In the genomic region with DNA sequence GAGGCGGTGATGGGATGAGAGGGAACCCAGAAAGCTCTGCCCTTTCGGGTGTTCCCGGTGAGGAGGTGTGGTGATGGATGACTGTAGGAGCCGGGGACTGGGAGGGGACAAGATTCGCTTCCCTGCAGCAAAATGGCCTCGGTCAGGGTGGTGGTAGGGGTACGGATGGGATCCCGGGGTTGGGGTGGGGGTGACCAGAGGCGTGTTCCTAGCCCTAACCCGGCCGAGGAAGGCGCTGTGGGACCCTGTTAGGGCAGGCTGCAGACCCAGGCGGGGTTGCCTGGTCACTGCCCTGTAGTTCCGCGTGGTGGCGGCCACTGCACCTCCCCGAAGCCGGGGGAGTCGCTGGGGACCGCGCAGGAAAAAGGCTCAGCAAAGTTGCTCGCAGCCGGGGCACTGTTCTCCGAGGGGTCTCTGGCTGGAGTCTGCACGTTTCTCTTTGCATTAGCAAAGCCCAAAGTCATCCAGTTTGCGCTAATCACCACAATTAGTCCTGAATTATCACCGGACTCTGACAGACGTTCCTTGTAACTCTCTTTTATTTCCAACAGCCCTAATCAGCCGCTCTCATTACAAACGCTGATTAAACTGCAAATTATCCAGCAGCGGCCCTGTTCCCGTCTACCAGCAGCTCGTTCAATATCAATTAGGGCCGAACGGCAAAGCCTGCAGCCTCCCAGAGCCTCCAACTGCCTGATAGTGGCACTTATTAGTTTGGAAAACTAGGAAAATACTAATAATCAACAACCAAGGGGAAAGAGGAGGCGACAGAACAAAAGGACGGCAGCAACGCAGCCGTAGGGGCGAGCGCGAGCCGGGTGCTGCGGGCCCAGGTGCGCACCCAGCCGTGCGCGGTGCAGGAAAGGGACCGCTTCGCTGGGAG, we compare ENCODE assay signal across 8 mouse cellular contexts.
DNase-seq lines count a peak whose midpoint lies in the region; ATAC-seq and TF ChIP-seq lines count a peak whose summit lies in the region.

No protein-coding gene starts in this region.

- H3K9me3 ChIP-seq in embryonic facial prominence, embryonic 11.5 days (replicated peaks; ENCODE audit: control insufficient read depth, low read length) = no peaks in the 10 kb centered on the region
- H3K9me3 ChIP-seq in limb, embryonic 13.5 days = no peaks in the 10 kb centered on the region
- no peaks in the 10 kb centered on the region for H3K9me3 ChIP-seq in midbrain, embryonic 15.5 days

- ATAC-seq in embryonic facial prominence, embryonic 11.5 days (replicated peaks; ENCODE audit: insufficient number of reproducible peaks, low FRiP score, low TSS enrichment, low read depth) = peak; percentile 60
- peak; percentile 48 for ATAC-seq in limb, embryonic 13.5 days (ENCODE audit: low FRiP score, low read depth)
- ATAC-seq in midbrain, embryonic 15.5 days (replicated peaks) = peak; percentile 64

- H3K36me3 ChIP-seq in embryonic facial prominence, embryonic 11.5 days (replicated peaks; ENCODE audit: control insufficient read depth, insufficient read depth, low read depth, low read length) = no peaks in the 10 kb centered on the region
- no peaks in the 10 kb centered on the region for H3K36me3 ChIP-seq in limb, embryonic 13.5 days
- H3K36me3 ChIP-seq in midbrain, embryonic 15.5 days (replicated peaks) = no peaks in the 10 kb centered on the region
- no peaks in the 10 kb centered on the region for H3K36me3 ChIP-seq in thymus, adult 2 months (ENCODE audit: control insufficient read depth, insufficient read depth, low read length)

- no peak for TF ChIP-seq POLR2A in lung, adult 2 months (IDR thresholded peaks at IDR 0.05; ENCODE audit: borderline replicate concordance, extremely low read depth, low read depth, low read length)
- no peak for TF ChIP-seq POLR2A in thymus, adult 2 months (IDR thresholded peaks at IDR 0.05; ENCODE audit: control insufficient read depth, extremely low read depth, insufficient read depth, low read length, poor library complexity)

- H3K4me2 ChIP-seq in embryonic facial prominence, embryonic 11.5 days (ENCODE audit: low read depth, low read length) = peak overlapping the region; percentile 32
- H3K4me2 ChIP-seq in limb, embryonic 13.5 days (replicated peaks) = peak overlapping the region; percentile 68
- peak overlapping the region; percentile 41 for H3K4me2 ChIP-seq in midbrain, embryonic 15.5 days

- peaks cover 50% of the 10 kb centered on the region for H3K27me3 ChIP-seq in embryonic facial prominence, embryonic 11.5 days (ENCODE audit: control insufficient read depth, insufficient read depth, low read length)
- H3K27me3 ChIP-seq in limb, embryonic 13.5 days = peaks cover 99% of the 10 kb centered on the region
- peaks cover 68% of the 10 kb centered on the region for H3K27me3 ChIP-seq in midbrain, embryonic 15.5 days (replicated peaks)
- H3K27me3 ChIP-seq in thymus, adult 2 months (ENCODE audit: control insufficient read depth, insufficient read depth, low read length) = peaks cover 19% of the 10 kb centered on the region

- H3K4me3 ChIP-seq in lung, adult 2 months (replicated peaks; ENCODE audit: extremely low read depth, low read depth, low read length) = no peak overlapping the region
- H3K4me3 ChIP-seq in embryonic facial prominence, embryonic 11.5 days (ENCODE audit: low read depth, low read length) = peak overlapping the region; percentile 25
- H3K4me3 ChIP-seq in limb, embryonic 13.5 days = peak overlapping the region; percentile 40
- H3K4me3 ChIP-seq in midbrain, embryonic 15.5 days = peak overlapping the region; percentile 8; the same call in 1 of the 2 replicates
- H3K4me3 ChIP-seq in thymus, adult 2 months (ENCODE audit: control insufficient read depth, insufficient read depth, low read length) = no peak overlapping the region

- no peak overlapping the region for H3K27ac ChIP-seq in embryonic facial prominence, embryonic 11.5 days (replicated peaks; ENCODE audit: low read depth, low read length)
- H3K27ac ChIP-seq in limb, embryonic 13.5 days = no peak overlapping the region
- H3K27ac ChIP-seq in midbrain, embryonic 15.5 days = no peak overlapping the region
- no peak overlapping the region for H3K27ac ChIP-seq in thymus, adult 2 months (ENCODE audit: control insufficient read depth, insufficient read depth, low read length)

- DNase-seq in lung, adult 2 months = peak; percentile 7
- DNase-seq in lung, postnatal 36 days = no peak
- DNase-seq in embryonic facial prominence, embryonic 11.5 days (ENCODE audit: low spot score) = peak; percentile 57
- peak; percentile 19 for DNase-seq in heart, postnatal 36 days
- no peak for DNase-seq in thymus, adult 2 months
- DNase-seq in B cell, adult 2 months = no peak

- H3K4me1 ChIP-seq in lung, adult 2 months (ENCODE audit: control insufficient read depth, insufficient read depth, low read length) = no peaks in the 10 kb centered on the region
- H3K4me1 ChIP-seq in embryonic facial prominence, embryonic 11.5 days (ENCODE audit: control insufficient read depth, insufficient read depth, low read length) = peaks cover 3% of the 10 kb centered on the region; the same call in 1 of the 2 replicates
- H3K4me1 ChIP-seq in limb, embryonic 13.5 days = peaks cover 19% of the 10 kb centered on the region
- peaks cover 17% of the 10 kb centered on the region for H3K4me1 ChIP-seq in midbrain, embryonic 15.5 days
- H3K4me1 ChIP-seq in thymus, adult 2 months (replicated peaks; ENCODE audit: control insufficient read depth, insufficient read depth, low read length) = no peaks in the 10 kb centered on the region

- H3K9ac ChIP-seq in embryonic facial prominence, embryonic 11.5 days (replicated peaks; ENCODE audit: low read length) = no peak overlapping the region
- peak overlapping the region; percentile 20; the same call in 1 of the 2 replicates for H3K9ac ChIP-seq in limb, embryonic 13.5 days
- H3K9ac ChIP-seq in midbrain, embryonic 15.5 days = no peak overlapping the region

- 2% methylated on average over 50 of the region's 50 CpGs for WGBS in lung, adult 2 months
- WGBS in embryonic facial prominence, embryonic 11.5 days = under 1% methylated on average over 50 of the region's 50 CpGs
- under 1% methylated on average over 50 of the region's 50 CpGs for WGBS in limb, embryonic 13.5 days
- under 1% methylated on average over 50 of the region's 50 CpGs for WGBS in midbrain, embryonic 15.5 days
- WGBS in thymus, adult 2 months = 2% methylated on average over 50 of the region's 50 CpGs

- intact Hi-C loops in heart, postnatal 36 days (cut with DNase I) = loop anchor here (5.0 to 10.0 kb wide), 2 partner anchors 162 to 235 kb away; no protein-coding TSS in a partner anchor

- TF ChIP-seq CTCF in lung, adult 2 months (IDR thresholded peaks at IDR 0.05; ENCODE audit: insufficient read depth, low read length) = no peak
- TF ChIP-seq CTCF in thymus, adult 2 months (IDR thresholded peaks at IDR 0.05; ENCODE audit: borderline replicate concordance, control insufficient read depth, extremely low read depth, insufficient read depth, low read length, poor library complexity) = no peak

Comparison
In these comparisons a context has a peak if more than half of its experiments do, and no peak if none do; other contexts are left out.
1. DNase-seq: peak in lung, adult 2 months (single experiment), embryonic facial prominence, embryonic 11.5 days (single experiment) and heart, postnatal 36 days (2 of 2); none in lung, postnatal 36 days (single experiment), thymus, adult 2 months (single experiment) and B cell, adult 2 months (0 of 2).
2. H3K4me3 ChIP-seq: peak in embryonic facial prominence, embryonic 11.5 days (single experiment), limb, embryonic 13.5 days (single experiment) and midbrain, embryonic 15.5 days (single experiment); none in lung, adult 2 months (single experiment) and thymus, adult 2 months (single experiment).
3. Peak in every context shown above with its lines, with median percentiles within 50 percentile points of each other: ATAC-seq and H3K4me2 ChIP-seq.